Mouse (Mus musculus): ENCODE data around the gene Ddx47.

GRCm38 (mm10) chr6:135066795-135067445 lies 55.5 kb downstream of the Ddx47 start:
- TF ChIP-seq POLR2A (IDR thresholded peaks at IDR 0.05; ENCODE audit: borderline replicate concordance, low read depth, low read length) (no peak), CTCF (IDR thresholded peaks at IDR 0.05; ENCODE audit: low read depth, low read length) (no peak)

All from bone marrow macrophage, adult 2 months (primary cell).